Mouse (Mus musculus) left cerebral cortex, adult 8-10 months (tissue): ENCODE measurements around the gene Gm5724. TPM values are rescaled to one million over a fixed set of nuclear protein-coding genes. Genes with fewer than 3 reads are reported as not detected.

ENCODE experiments used
- DNase-seq, 2 experiments: peaks; one replicate each; pipeline ENCODE4 v3.0.0; 2022; ENCODE audit warnings: low spot score in 2 of 2
- total RNA-seq, 4 experiments: library from RNA; stranded (reverse); gene quantifications; 2 replicates each; pipeline ENCODE4 v1.2.4; 2022

The Gm5724 gene
- total RNA-seq = not detected

DNA sequence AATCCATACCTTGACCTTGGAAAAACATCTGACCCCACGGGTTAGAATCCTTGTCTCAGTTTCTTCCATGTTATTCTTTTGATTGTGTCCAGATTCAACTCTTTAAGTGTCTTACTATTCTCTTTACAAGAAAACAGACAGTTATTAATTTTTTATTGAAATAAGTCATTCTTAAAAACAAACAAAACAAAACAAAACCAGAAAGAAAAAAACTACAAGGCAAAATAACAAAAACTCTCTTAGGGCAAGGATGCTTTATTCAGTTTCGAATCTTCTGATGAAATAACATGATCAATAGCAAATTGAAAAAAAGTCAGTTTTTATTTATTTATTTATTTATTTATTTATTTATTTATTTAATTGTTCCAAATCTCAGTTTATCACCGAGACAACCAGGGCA, at the start of gene Gm5724:
Gm5724 (minus strand) TSS at position 101 of the 400 bp plus-strand sequence.
- no peak for DNase-seq

DNA sequence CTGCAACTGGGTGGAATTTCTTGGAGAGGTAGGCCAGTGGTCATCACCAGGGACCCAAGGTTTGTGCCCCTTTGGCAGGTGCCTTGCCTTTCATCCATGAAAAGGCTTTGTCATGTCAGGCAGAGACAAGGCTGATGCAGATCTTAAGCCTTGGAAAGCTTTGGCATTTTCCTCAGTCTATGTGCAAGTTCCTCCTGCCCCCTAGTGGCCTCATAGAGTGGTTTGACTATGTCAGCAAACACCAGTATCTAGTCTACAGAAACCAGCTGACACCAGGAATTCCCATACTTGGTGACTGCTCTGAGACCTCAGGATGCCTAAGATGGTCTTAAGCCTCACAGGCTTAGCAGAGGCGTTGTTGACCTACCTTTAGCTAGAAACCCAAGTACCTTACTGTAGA, 24.2 kb upstream of the Gm5724 start:
- DNase-seq = peak in 1 of 2 experiments; percentile 5

DNA sequence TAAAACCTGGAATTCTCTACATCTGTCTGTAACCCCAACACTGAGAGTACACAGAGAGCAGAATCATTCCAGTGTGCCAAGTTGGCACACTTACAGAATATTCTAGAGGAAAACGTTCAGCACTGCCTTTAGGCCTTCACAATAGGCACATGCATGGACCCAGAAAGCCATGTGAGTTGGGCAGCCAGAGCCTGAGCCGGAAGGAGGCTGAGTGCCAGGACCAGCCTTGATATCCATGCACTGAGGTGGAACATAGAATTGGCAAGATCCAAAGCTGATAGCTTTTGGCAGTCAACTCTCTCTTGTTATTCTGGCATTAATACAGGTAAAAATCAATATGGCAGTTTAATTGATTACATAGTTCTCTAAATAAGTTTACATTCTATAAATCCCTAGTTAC, 866 bp upstream of the Gm5724 start:
- DNase-seq = no peak

DNA sequence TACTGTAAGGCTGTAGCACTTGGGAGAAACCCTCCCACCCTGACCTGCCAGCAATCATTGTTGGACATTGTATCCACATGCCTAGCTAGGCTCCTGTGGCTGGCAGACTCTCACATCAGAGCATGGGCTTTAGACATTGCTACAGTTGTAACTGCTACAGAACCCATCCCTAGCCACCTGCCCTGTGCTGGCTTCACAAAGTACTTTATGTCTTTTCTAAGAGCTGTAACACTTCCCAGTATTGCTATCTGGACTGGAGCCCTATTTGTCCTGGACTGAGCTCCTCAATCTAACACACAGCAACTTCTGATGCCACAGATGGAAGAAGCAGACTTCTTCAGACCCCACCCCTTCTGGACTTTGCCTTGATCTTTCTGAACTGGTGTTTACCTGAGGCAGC, 82.4 kb downstream of the Gm5724 start:
- DNase-seq = no peak

DNA sequence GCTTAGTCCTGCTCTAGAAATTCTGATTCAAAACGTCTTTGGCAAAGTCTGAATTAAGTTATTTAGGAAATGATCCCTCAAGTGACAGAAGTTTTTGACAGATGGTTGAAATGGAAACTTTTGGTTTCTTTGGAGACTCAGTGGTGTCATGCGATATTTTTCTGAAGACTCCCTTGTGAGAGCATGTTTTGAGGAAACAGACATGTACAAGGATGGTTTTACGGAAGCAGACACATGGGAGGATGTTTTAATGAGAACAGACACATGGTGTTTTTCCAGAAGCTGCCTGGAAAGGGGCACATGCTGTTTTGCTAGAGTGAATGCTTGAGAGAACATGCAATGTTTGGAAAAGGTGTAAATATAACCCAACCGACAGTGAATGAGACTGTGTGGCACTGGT, 86.6 kb downstream of the Gm5724 start:
- DNase-seq = no peak

Other genes with a start within 250 kb of the Gm5724 start
- 10 to 100 TPM; 34.5 to 52.4 (median 44.3) TPM for gene Slco1c1, start 249.4 kb downstream of the Gm5724 start, total RNA-seq
- under 1 TPM; 0.21 to 0.38 (median 0.31) TPM for gene Slco1b2, start 144.3 kb downstream of the Gm5724 start, total RNA-seq
- gene Slco1a4, start 82.4 kb upstream of the Gm5724 start, total RNA-seq = 10 to 100 TPM; 37.7 to 50.1 (median 49.1) TPM
- not detected for gene Slco1a1, start 173.2 kb upstream of the Gm5724 start, total RNA-seq
- not detected for gene Gm6614, start 237.6 kb upstream of the Gm5724 start, total RNA-seq